Mouse (Mus musculus): ENCODE measurements around the gene Rpap3. TPM values are rescaled to one million over a fixed set of nuclear protein-coding genes. Genes with fewer than 3 reads are reported as not detected.

Rpap3 gene
- polyA plus RNA-seq, 1 experiment, result 8.8 TPM

GRCm38 (mm10) chr15:97743961-97744525 lies 38.4 kb upstream of the Rpap3 start:
- no peak overlapping the region for H3K4me3 ChIP-seq (ENCODE audit: insufficient read depth, low read depth, low read length)
- no peaks in the 10 kb centered on the region; the same call in 1 of the 2 replicates for H3K4me1 ChIP-seq (ENCODE audit: control insufficient read depth, insufficient read depth, insufficient read length, low read length)
- no peak overlapping the region for H3K27ac ChIP-seq (replicated peaks; ENCODE audit: low read depth, low read length)

- Histone ChIP-seq H3K4me3 (ENCODE audit: insufficient read depth, low read depth, low read length) (no peak overlapping the region), H3K4me1 (ENCODE audit: control insufficient read depth, insufficient read depth, insufficient read length, low read length) (no peaks in the 10 kb centered on the region; the same call in 1 of the 2 replicates)
Measured at GRCm38 (mm10) chr15:97743210-97743609, 37.6 kb upstream of the Rpap3 start.

GRCm38 (mm10) chr15:97742600-97742999 lies 37.0 kb upstream of the Rpap3 start:
- Histone ChIP-seq H3K4me3 (ENCODE audit: insufficient read depth, low read depth, low read length) (no peak overlapping the region), H3K4me1 (ENCODE audit: control insufficient read depth, insufficient read depth, insufficient read length, low read length) (no peaks in the 10 kb centered on the region; the same call in 1 of the 2 replicates), H3K27ac (replicated peaks; ENCODE audit: low read depth, low read length) (no peak overlapping the region)

More at GRCm38 (mm10) chr15:97743210-97743609, 37.6 kb upstream of the Rpap3 start:
- H3K27ac ChIP-seq (replicated peaks; ENCODE audit: low read depth, low read length), result no peak overlapping the region; the same call in 1 of the 2 replicates

DNA sequence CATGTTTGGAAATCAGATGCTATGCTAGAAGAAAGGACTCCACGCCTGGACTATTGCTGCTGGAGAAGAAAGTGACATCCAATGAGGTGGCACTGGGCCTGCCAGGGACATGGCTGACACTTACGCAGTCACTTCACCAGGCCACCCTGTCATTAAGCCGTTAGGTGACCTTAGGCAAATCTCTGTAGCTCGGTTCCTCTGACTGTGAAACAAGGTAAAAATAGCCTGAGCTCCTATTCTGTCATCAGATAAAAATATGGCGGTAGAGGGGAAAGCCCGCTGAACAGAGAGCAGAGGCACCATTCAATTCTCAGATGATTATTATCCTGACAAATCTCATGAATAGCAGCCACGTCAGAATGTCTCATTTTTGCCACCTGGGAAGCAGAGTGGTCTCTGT lies 36.4 kb upstream of the Rpap3 start:
- no peaks in the 10 kb centered on the region; the same call in 1 of the 2 replicates for H3K4me1 ChIP-seq (ENCODE audit: control insufficient read depth, insufficient read depth, insufficient read length, low read length)
- H3K27ac ChIP-seq (replicated peaks; ENCODE audit: low read depth, low read length), result no peak overlapping the region
- H3K4me3 ChIP-seq (ENCODE audit: insufficient read depth, low read depth, low read length), result no peak overlapping the region

DNA sequence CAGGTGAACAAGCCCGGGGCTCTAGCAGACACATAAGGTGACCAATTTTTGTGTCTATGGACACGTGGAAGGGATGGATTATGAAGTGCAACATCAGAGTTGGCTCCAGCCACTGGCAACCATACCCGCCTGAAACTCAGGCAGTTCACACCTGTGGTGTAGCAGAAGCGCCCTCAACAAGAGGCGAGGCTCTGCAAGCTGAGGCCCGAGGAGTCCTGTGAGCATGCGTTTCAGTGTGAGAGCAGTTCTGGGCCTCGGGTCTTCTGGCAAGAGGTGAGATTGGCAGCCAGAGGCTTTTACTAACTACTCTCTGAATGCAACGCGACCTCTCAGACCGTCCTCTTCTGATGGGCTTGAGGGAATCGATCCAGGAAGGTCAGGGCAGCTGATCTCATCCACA lies 36.0 kb upstream of the Rpap3 start:
- Histone ChIP-seq H3K4me3 (ENCODE audit: insufficient read depth, low read depth, low read length) (no peak overlapping the region), H3K4me1 (ENCODE audit: control insufficient read depth, insufficient read depth, insufficient read length, low read length) (no peaks in the 10 kb centered on the region; the same call in 1 of the 2 replicates), H3K27ac (replicated peaks; ENCODE audit: low read depth, low read length) (no peak overlapping the region)

- H3K4me1 ChIP-seq (ENCODE audit: control insufficient read depth, insufficient read depth, insufficient read length, low read length), result no peaks in the 10 kb centered on the region; the same call in 1 of the 2 replicates
- H3K27ac ChIP-seq (replicated peaks; ENCODE audit: low read depth, low read length), result no peak overlapping the region
- no peak overlapping the region for H3K4me3 ChIP-seq (ENCODE audit: insufficient read depth, low read depth, low read length)
Measured at GRCm38 (mm10) chr15:97740283-97740732, 34.7 kb upstream of the Rpap3 start.

- no peaks in the 10 kb centered on the region; the same call in 1 of the 2 replicates for H3K4me1 ChIP-seq (ENCODE audit: control insufficient read depth, insufficient read depth, insufficient read length, low read length)
- H3K4me3 ChIP-seq (ENCODE audit: insufficient read depth, low read depth, low read length), result no peak overlapping the region
- no peak overlapping the region for H3K27ac ChIP-seq (replicated peaks; ENCODE audit: low read depth, low read length)
Measured at GRCm38 (mm10) chr15:97738923-97739322, 33.3 kb upstream of the Rpap3 start.

GRCm38 (mm10) chr15:97731988-97732387 lies 26.4 kb upstream of the Rpap3 start:
- Histone ChIP-seq H3K4me1 (ENCODE audit: control insufficient read depth, insufficient read depth, insufficient read length, low read length) (peaks cover 7% of the 10 kb centered on the region; the same call in 1 of the 2 replicates), H3K4me3 (ENCODE audit: insufficient read depth, low read depth, low read length) (no peak overlapping the region), H3K27ac (replicated peaks; ENCODE audit: low read depth, low read length) (no peak overlapping the region)

- Histone ChIP-seq H3K27ac (replicated peaks; ENCODE audit: low read depth, low read length) (no peak within 1 kb of the TSS), H3K4me1 (ENCODE audit: control insufficient read depth, insufficient read depth, insufficient read length, low read length) (peaks cover 7% of the 10 kb centered on the region; the same call in 1 of the 2 replicates), H3K4me3 (ENCODE audit: insufficient read depth, low read depth, low read length) (no peak within 1 kb of the TSS)
Measured at GRCm38 (mm10) chr15:97731111-97731510, 25.5 kb upstream of the Rpap3 start, which contains the start of gene Endou. TSS of gene Endou (minus strand) at chr15:97731339.

- H3K4me1 ChIP-seq (ENCODE audit: control insufficient read depth, insufficient read depth, insufficient read length, low read length), result peaks cover 7% of the 10 kb centered on the region; the same call in 1 of the 2 replicates
- H3K4me3 ChIP-seq (ENCODE audit: insufficient read depth, low read depth, low read length), result no peak overlapping the region
- no peak overlapping the region for H3K27ac ChIP-seq (replicated peaks; ENCODE audit: low read depth, low read length)
Measured at GRCm38 (mm10) chr15:97730365-97730764, 24.7 kb upstream of the Rpap3 start.

- Histone ChIP-seq H3K27ac (replicated peaks; ENCODE audit: low read depth, low read length) (no peak overlapping the region), H3K4me3 (ENCODE audit: insufficient read depth, low read depth, low read length) (no peak overlapping the region), H3K4me1 (ENCODE audit: control insufficient read depth, insufficient read depth, insufficient read length, low read length) (peaks cover 7% of the 10 kb centered on the region; the same call in 1 of the 2 replicates)
Measured at GRCm38 (mm10) chr15:97728804-97729203, 23.2 kb upstream of the Rpap3 start.

GRCm38 (mm10) chr15:97728394-97728793 lies 22.8 kb upstream of the Rpap3 start:
- H3K4me1 ChIP-seq (ENCODE audit: control insufficient read depth, insufficient read depth, insufficient read length, low read length), result peaks cover 7% of the 10 kb centered on the region; the same call in 1 of the 2 replicates
- H3K4me3 ChIP-seq (ENCODE audit: insufficient read depth, low read depth, low read length), result no peak overlapping the region
- H3K27ac ChIP-seq (replicated peaks; ENCODE audit: low read depth, low read length), result no peak overlapping the region

GRCm38 (mm10) chr15:97727520-97727919 lies 21.9 kb upstream of the Rpap3 start:
- H3K4me3 ChIP-seq (ENCODE audit: insufficient read depth, low read depth, low read length), result no peak overlapping the region
- H3K27ac ChIP-seq (replicated peaks; ENCODE audit: low read depth, low read length), result 0 out of 2 replicates have a peak overlapping the region, but pooled peaks have one; percentile 14
- peaks cover 7% of the 10 kb centered on the region; the same call in 1 of the 2 replicates for H3K4me1 ChIP-seq (ENCODE audit: control insufficient read depth, insufficient read depth, insufficient read length, low read length)

DNA sequence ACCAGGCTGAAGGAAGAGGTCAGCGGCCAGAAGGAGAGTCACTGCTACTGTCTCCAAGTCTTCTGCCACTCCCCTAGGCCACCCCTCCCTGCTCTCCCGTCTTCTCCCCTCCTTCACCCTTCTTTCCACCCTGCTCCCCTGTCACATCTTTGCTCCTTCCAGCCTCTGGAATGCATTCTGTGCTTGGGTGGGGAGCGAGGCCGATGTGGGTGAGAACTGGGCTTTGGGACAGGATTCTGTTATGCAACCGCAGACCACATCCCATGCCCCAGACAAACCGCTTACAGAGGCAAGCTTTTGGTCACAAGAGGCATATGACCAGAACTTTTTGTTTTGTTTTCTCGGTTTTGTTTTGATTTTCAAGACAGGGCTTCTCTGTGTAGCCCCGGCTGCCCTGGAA lies 21.4 kb upstream of the Rpap3 start:
- Histone ChIP-seq H3K27ac (replicated peaks; ENCODE audit: low read depth, low read length) (0 out of 2 replicates have a peak overlapping the region, but pooled peaks have one; percentile 14), H3K4me1 (ENCODE audit: control insufficient read depth, insufficient read depth, insufficient read length, low read length) (peaks cover 10% of the 10 kb centered on the region; the same call in 1 of the 2 replicates), H3K4me3 (ENCODE audit: insufficient read depth, low read depth, low read length) (no peak overlapping the region)

DNA sequence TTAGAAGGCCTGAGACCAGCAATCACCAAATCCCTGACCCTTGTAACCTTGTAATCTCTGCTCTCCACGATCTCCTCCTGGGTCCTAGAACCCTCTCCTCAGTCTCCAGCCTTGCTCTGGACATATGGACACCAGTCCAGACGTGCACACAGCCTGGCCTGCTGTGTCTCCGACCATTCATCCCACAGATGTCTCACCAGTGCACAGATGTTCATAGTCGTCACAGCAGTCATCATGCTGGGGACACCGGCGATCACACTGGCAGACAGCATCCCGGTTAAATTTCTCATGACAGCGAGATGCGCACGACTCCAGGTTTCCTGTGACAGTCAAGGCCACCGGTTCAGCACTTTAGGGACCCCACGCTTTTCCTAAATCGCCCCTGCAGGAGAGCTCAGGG lies 20.7 kb upstream of the Rpap3 start:
- no peak overlapping the region for H3K27ac ChIP-seq (replicated peaks; ENCODE audit: low read depth, low read length)
- H3K4me1 ChIP-seq (ENCODE audit: control insufficient read depth, insufficient read depth, insufficient read length, low read length), result peaks cover 16% of the 10 kb centered on the region

More for the DNA sequence above, 20.7 kb upstream of the Rpap3 start:
- no peak overlapping the region for H3K4me3 ChIP-seq (ENCODE audit: insufficient read depth, low read depth, low read length)

Data from brown adipose tissue, adult 24 weeks (tissue).